Mouse (Mus musculus): ENCODE data around the gene Nucks1.

GRCm38 (mm10) chr1:131882787-131883186, 27.5 kb upstream of the Nucks1 start:
- TF ChIP-seq POLR2A (IDR thresholded peaks at IDR 0.05; ENCODE audit: low read depth, low read length) = no peak
- TF ChIP-seq CTCF (IDR thresholded peaks at IDR 0.05; ENCODE audit: extremely low read depth, insufficient read length, insufficient replicate concordance, low read depth, low read length) = peak; percentile 29; the same call in 1 of the 2 replicates
